Mouse (Mus musculus) kidney, adult 11 months (tissue): Measurements from ENCODE around the gene Mid1.
"Not testable (repeated sequence)": the region's sequence is repeated elsewhere in the genome, so short reads cannot be mapped to it uniquely, and the experiment has no call there.

Source experiments
- DNase-seq: peaks from one replicate; pipeline ENCODE4 v3.0.0; 2022

The Mid1 gene

GRCm38 (mm10) chrX:169972791-169973494 is 287.9 kb downstream of the Mid1 start:
- DNase-seq: not testable (repeated sequence)

- not testable (repeated sequence) for DNase-seq
Observed at GRCm38 (mm10) chrX:169973806-169974205, 288.8 kb downstream of the Mid1 start.

GRCm38 (mm10) chrX:169974456-169974855 is 289.5 kb downstream of the Mid1 start:
- DNase-seq: not testable (repeated sequence)

- DNase-seq: not testable (repeated sequence)
Observed at GRCm38 (mm10) chrX:169974974-169975373, 290.0 kb downstream of the Mid1 start.

- not testable (repeated sequence) for DNase-seq
Observed at GRCm38 (mm10) chrX:169975681-169976131, 290.7 kb downstream of the Mid1 start.

GRCm38 (mm10) chrX:169976340-169976739 is 291.3 kb downstream of the Mid1 start:
- DNase-seq: not testable (repeated sequence)

- DNase-seq: not testable (repeated sequence)
Observed at GRCm38 (mm10) chrX:169977856-169978435, 292.9 kb downstream of the Mid1 start.

GRCm38 (mm10) chrX:169978436-169979381 is 293.7 kb downstream of the Mid1 start:
- not testable (repeated sequence) for DNase-seq

GRCm38 (mm10) chrX:169979461-169980202 is 294.6 kb downstream of the Mid1 start:
- DNase-seq: not testable (repeated sequence)

- not testable (repeated sequence) for DNase-seq
Observed at GRCm38 (mm10) chrX:169980203-169980556, 295.2 kb downstream of the Mid1 start.

GRCm38 (mm10) chrX:169980809-169981289 is 295.9 kb downstream of the Mid1 start:
- DNase-seq: no peak

GRCm38 (mm10) chrX:169981761-169982181 is 296.8 kb downstream of the Mid1 start:
- DNase-seq: not testable (repeated sequence)

GRCm38 (mm10) chrX:169982606-169983400 is 297.8 kb downstream of the Mid1 start:
- DNase-seq: not testable (repeated sequence)

- DNase-seq: not testable (repeated sequence)
Observed at GRCm38 (mm10) chrX:169983401-169984165, 298.6 kb downstream of the Mid1 start.

GRCm38 (mm10) chrX:169984331-169984730 is 299.3 kb downstream of the Mid1 start:
- not testable (repeated sequence) for DNase-seq

- DNase-seq: not testable (repeated sequence)
Observed at GRCm38 (mm10) chrX:169984853-169985252, 299.9 kb downstream of the Mid1 start.

GRCm38 (mm10) chrX:169985796-169986195 is 300.8 kb downstream of the Mid1 start:
- not testable (repeated sequence) for DNase-seq

GRCm38 (mm10) chrX:169986519-169987367 is 301.7 kb downstream of the Mid1 start:
- DNase-seq: peak; percentile 88

- DNase-seq: not testable (repeated sequence)
Observed at GRCm38 (mm10) chrX:169987368-169987837, 302.4 kb downstream of the Mid1 start.
